Mouse (Mus musculus): ENCODE measurements at regions not wholly inside any gene's neighbourhood (a gene's known extent, or its start where the extent isn't known, plus 50 kb on each side); places are given as distances from the start of the nearest gene placed in this dataset.
"Not testable (repeated sequence)": the region's sequence is repeated elsewhere in the genome, so short reads cannot be mapped to it uniquely, and the experiment has no call there.

- no peak for TF ChIP-seq USF1 (IDR thresholded peaks at IDR 0.05; ENCODE audit: low read depth, low read length)
- no peak for TF ChIP-seq EP300 (IDR thresholded peaks at IDR 0.05; ENCODE audit: low read length)
- TF ChIP-seq CTCF (conservative IDR thresholded peaks at IDR 0.05 in 1 of 2, IDR thresholded peaks at IDR 0.05 in 1 of 2; ENCODE audit: low read depth in 2 of 2, low read length in 2 of 2) = no peak
- no peak for TF ChIP-seq RCOR1 (conservative IDR thresholded peaks at IDR 0.05; ENCODE audit: low read depth, low read length)
- TF ChIP-seq MXI1 (IDR thresholded peaks at IDR 0.05; ENCODE audit: low read depth, low read length) = no peak
- no peak for TF ChIP-seq NELFE (IDR thresholded peaks at IDR 0.05; ENCODE audit: low read depth, low read length)
- TF ChIP-seq GABPA (IDR thresholded peaks at IDR 0.05; ENCODE audit: insufficient replicate concordance, low read depth, low read length) = no peak
- no peak for TF ChIP-seq ZNF384 (IDR thresholded peaks at IDR 0.05; ENCODE audit: low read depth, low read length)
- TF ChIP-seq ZMIZ1 (IDR thresholded peaks at IDR 0.05; ENCODE audit: low read depth, low read length) = no peak
- TF ChIP-seq ZKSCAN1 (IDR thresholded peaks at IDR 0.05; ENCODE audit: borderline replicate concordance, low read depth, low read length) = no peak
- TF ChIP-seq ELF1 (IDR thresholded peaks at IDR 0.05; ENCODE audit: low read depth, low read length) = no peak
- TF ChIP-seq NRF1 (IDR thresholded peaks at IDR 0.05; ENCODE audit: low read depth, low read length) = no peak
- no peak for TF ChIP-seq TCF12 (IDR thresholded peaks at IDR 0.05; ENCODE audit: low read depth, low read length)
- TF ChIP-seq CHD2 (IDR thresholded peaks at IDR 0.05; ENCODE audit: low read length) = no peak
- no peak for TF ChIP-seq MYC (IDR thresholded peaks at IDR 0.05; ENCODE audit: low read depth, low read length)
- TF ChIP-seq POLR2AphosphoS2 (IDR thresholded peaks at IDR 0.05; ENCODE audit: low read depth, low read length) = no peak
- Histone ChIP-seq H3K27ac (ENCODE audit: insufficient read depth, low read depth) (no peak overlapping the region), H3K79me2 (replicated peaks; ENCODE audit: control insufficient read depth, extremely low read depth, insufficient read depth, poor library complexity, severe bottlenecking) (no peaks in the 10 kb centered on the region), H3K4me3 (replicated peaks in 1 of 3; ENCODE audit: low read depth in 2 of 3, low read length in 2 of 3, poor library complexity in 1 of 3) (no peak overlapping the region), H3K9me3 (replicated peaks; ENCODE audit: low read length) (peaks cover 22% of the 10 kb centered on the region), H3K4me2 (ENCODE audit: insufficient read depth, low read depth, poor library complexity, severe bottlenecking) (no peak overlapping the region), H3K9ac (ENCODE audit: insufficient read depth, low read depth) (no peak overlapping the region), H3K27me3 (replicated peaks) (no peaks in the 10 kb centered on the region), H3K36me3 (replicated peaks in 1 of 2; ENCODE audit: control insufficient read depth in 1 of 2, insufficient read depth in 1 of 2, low read length in 1 of 2) (no peaks in the 10 kb centered on the region), H3K4me1 (ENCODE audit: control insufficient read depth in 1 of 2, insufficient read depth in 2 of 2) (no peaks in the 10 kb centered on the region)
- no peak for DNase-seq (ENCODE audit: extremely low read depth)
- in situ Hi-C loops (cut with MboI; ENCODE audit: low pct_ligation_motif_present, low pct_unique_long_range_greater_than_20kb, low sequenced_read_pairs) = no loop called here
- dilution Hi-C loops (cut with MboI; ENCODE audit: extremely low pct_ligation_motif_present, extremely low pct_unique_long_range_greater_than_20kb, low sequenced_read_pairs) = no loop called here
Measured at GRCm38 (mm10) chr15:24348975-24349560, 1064.5 kb downstream of the Basp1 start.

DNA sequence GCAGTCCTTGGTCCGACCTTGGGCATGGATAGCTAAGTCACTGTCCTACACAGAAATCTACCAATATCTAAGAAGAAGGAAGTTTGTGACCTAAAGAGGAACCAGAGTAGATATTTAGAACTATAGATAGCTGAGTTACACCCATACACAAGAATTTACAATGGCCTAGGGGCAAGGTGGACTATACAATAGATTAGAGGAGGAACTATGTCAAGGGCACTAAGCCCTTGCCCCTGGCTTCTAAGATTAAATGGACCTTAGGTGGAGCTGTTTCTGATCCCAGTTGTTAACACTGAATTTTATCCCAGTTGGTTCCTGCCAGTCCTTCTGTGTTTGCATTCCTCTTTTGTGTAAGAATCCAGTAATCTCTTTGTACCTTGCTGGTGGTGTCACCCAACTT lies 1077.7 kb downstream of the Basp1 start:
- H3K4me1 ChIP-seq (ENCODE audit: control insufficient read depth in 1 of 2, insufficient read depth in 2 of 2); H3K4me2 ChIP-seq (ENCODE audit: insufficient read depth, low read depth, poor library complexity, severe bottlenecking); H3K36me3 ChIP-seq (replicated peaks in 1 of 2; ENCODE audit: control insufficient read depth in 1 of 2, insufficient read depth in 1 of 2, low read length in 1 of 2); H3K4me3 ChIP-seq (replicated peaks in 1 of 3; ENCODE audit: low read depth in 2 of 3, low read length in 2 of 3, poor library complexity in 1 of 3); H3K9ac ChIP-seq (ENCODE audit: insufficient read depth, low read depth); in situ Hi-C loops (cut with MboI; ENCODE audit: low pct_ligation_motif_present, low pct_unique_long_range_greater_than_20kb, low sequenced_read_pairs); dilution Hi-C loops (cut with MboI; ENCODE audit: extremely low pct_ligation_motif_present, extremely low pct_unique_long_range_greater_than_20kb, low sequenced_read_pairs); H3K79me2 ChIP-seq (replicated peaks; ENCODE audit: control insufficient read depth, extremely low read depth, insufficient read depth, poor library complexity, severe bottlenecking); H3K27ac ChIP-seq (ENCODE audit: insufficient read depth, low read depth); DNase-seq (ENCODE audit: extremely low read depth); H3K27me3 ChIP-seq (replicated peaks): not testable (repeated sequence)
- peaks cover 20% of the 10 kb centered on the region for H3K9me3 ChIP-seq (replicated peaks; ENCODE audit: low read length)

DNA sequence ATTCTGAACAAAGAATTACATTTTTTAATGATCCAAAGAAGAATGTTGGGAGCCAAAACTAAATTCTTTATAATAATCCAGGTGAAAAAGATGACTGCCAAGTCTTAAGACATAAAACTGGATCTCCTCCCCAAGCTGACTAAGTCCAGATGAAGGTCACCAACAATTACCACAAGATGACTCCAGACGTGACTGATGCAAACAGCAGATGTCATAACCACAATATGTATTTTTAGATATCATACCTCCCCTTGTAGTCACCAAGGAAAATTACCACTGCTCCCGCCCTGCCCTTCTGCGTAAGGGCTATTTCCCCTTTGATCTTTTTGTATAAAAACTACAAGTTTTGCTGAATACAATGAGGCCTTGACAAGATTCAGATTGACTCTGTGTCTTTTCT lies 1110.4 kb downstream of the Basp1 start:
- H3K4me1 ChIP-seq (ENCODE audit: control insufficient read depth in 1 of 2, insufficient read depth in 2 of 2); in situ Hi-C loops (cut with MboI; ENCODE audit: low pct_ligation_motif_present, low pct_unique_long_range_greater_than_20kb, low sequenced_read_pairs); dilution Hi-C loops (cut with MboI; ENCODE audit: extremely low pct_ligation_motif_present, extremely low pct_unique_long_range_greater_than_20kb, low sequenced_read_pairs); H3K27ac ChIP-seq (ENCODE audit: insufficient read depth, low read depth); H3K4me2 ChIP-seq (ENCODE audit: insufficient read depth, low read depth, poor library complexity, severe bottlenecking); H3K79me2 ChIP-seq (replicated peaks; ENCODE audit: control insufficient read depth, extremely low read depth, insufficient read depth, poor library complexity, severe bottlenecking); DNase-seq (ENCODE audit: extremely low read depth); H3K27me3 ChIP-seq (replicated peaks); H3K4me3 ChIP-seq (replicated peaks in 1 of 3; ENCODE audit: low read depth in 2 of 3, low read length in 2 of 3, poor library complexity in 1 of 3); H3K36me3 ChIP-seq (replicated peaks in 1 of 2; ENCODE audit: control insufficient read depth in 1 of 2, insufficient read depth in 1 of 2, low read length in 1 of 2); H3K9ac ChIP-seq (ENCODE audit: insufficient read depth, low read depth): not testable (repeated sequence)
- peaks cover 42% of the 10 kb centered on the region for H3K9me3 ChIP-seq (replicated peaks; ENCODE audit: low read length)

All from CH12.LX (cell line).